ENCODE assay signal across 20 mouse cellular contexts in genomic region chrX:77666911-77667310, GRCm38 (mm10).
DNase-seq lines count a peak whose midpoint lies in the region; ATAC-seq and TF ChIP-seq lines count a peak whose summit lies in the region.
"Had no signal": no experiment of that assay in that cellular context is flagged by ENCODE, and none has a peak within 500 bp of the region (broad histone marks: within the 10 kb centered on the region; RNA-seq: fewer than 3 reads in every experiment).

No protein-coding gene starts in this region.

- ATAC-seq in cerebellum, adult (ENCODE audit: insufficient number of reproducible peaks, low FRiP score, low TSS enrichment): no peak
- ATAC-seq in midbrain, postnatal 0 days (ENCODE audit: low FRiP score): no peak
- ATAC-seq in midbrain, embryonic 16.5 days: no peak
- no peak for ATAC-seq in intestine, embryonic 16.5 days
- ATAC-seq in forebrain, embryonic 11.5 days (replicated peaks; ENCODE audit: low FRiP score): no peak
- ATAC-seq: CD4-positive, CD25-positive, alpha-beta regulatory T cell, adult 4 months; forebrain, embryonic 13.5 days; liver, embryonic 12.5 days had no signal

- DNase-seq in cerebellum, adult 18-20 months: peak; percentile 5 to 20
- peak; percentile 10 for DNase-seq in midbrain, postnatal 0 days (ENCODE audit: low spot score)
- peak; percentile 14 for DNase-seq in cerebellum, adult 9-10 months
- DNase-seq in testis, postnatal 10 days (ENCODE audit: low spot score): peak; percentile 39
- no peak for DNase-seq in forebrain, embryonic 11.5 days (ENCODE audit: low spot score)
- DNase-seq: gastrocnemius, postnatal 36 days; kidney, adult 2 months; kidney, postnatal 14 days; lung, adult 2 months; lung, postnatal 4 days; thymus, adult 2 months had no signal

- no peaks in the 10 kb centered on the region for H3K27me3 ChIP-seq in midbrain, postnatal 0 days (ENCODE audit: insufficient read depth, low read length)
- H3K27me3 ChIP-seq in midbrain, embryonic 16.5 days (ENCODE audit: control insufficient read depth, insufficient read depth, low read depth, low read length): no peaks in the 10 kb centered on the region
- H3K27me3 ChIP-seq in intestine, embryonic 16.5 days (replicated peaks; ENCODE audit: control insufficient read depth, insufficient read depth, low read length): no peaks in the 10 kb centered on the region
- H3K27me3 ChIP-seq in forebrain, embryonic 11.5 days (ENCODE audit: control insufficient read depth, insufficient read depth, low read length): no peaks in the 10 kb centered on the region
- H3K27me3 ChIP-seq: embryonic facial prominence, embryonic 15.5 days; forebrain, embryonic 13.5 days; liver, embryonic 12.5 days had no signal

- no peaks in the 10 kb centered on the region for H3K4me1 ChIP-seq in midbrain, postnatal 0 days (ENCODE audit: insufficient read depth, low read length)
- no peaks in the 10 kb centered on the region for H3K4me1 ChIP-seq in midbrain, embryonic 16.5 days (ENCODE audit: control insufficient read depth, insufficient read depth, low read length)
- no peaks in the 10 kb centered on the region for H3K4me1 ChIP-seq in intestine, embryonic 16.5 days (ENCODE audit: control insufficient read depth, insufficient read depth, low read length)
- H3K4me1 ChIP-seq in forebrain, embryonic 11.5 days (replicated peaks; ENCODE audit: control insufficient read depth, insufficient read depth, low read length): no peaks in the 10 kb centered on the region
- H3K4me1 ChIP-seq: embryonic facial prominence, embryonic 15.5 days; forebrain, embryonic 13.5 days; hindbrain, embryonic 10.5 days; limb, embryonic 10.5 days; liver, embryonic 12.5 days had no signal

- no peak overlapping the region for H3K27ac ChIP-seq in midbrain, postnatal 0 days (ENCODE audit: low read depth, low read length)
- no peak overlapping the region for H3K27ac ChIP-seq in midbrain, embryonic 16.5 days (ENCODE audit: low read length)
- no peak overlapping the region for H3K27ac ChIP-seq in intestine, embryonic 16.5 days (ENCODE audit: low read length)
- no peak overlapping the region for H3K27ac ChIP-seq in forebrain, embryonic 11.5 days (ENCODE audit: low read depth, low read length)
- H3K27ac ChIP-seq: embryonic facial prominence, embryonic 15.5 days; forebrain, embryonic 13.5 days; hindbrain, embryonic 10.5 days; limb, embryonic 10.5 days; liver, embryonic 12.5 days had no signal

- no peak overlapping the region for H3K4me2 ChIP-seq in midbrain, postnatal 0 days (ENCODE audit: low read depth, low read length, poor library complexity, severe bottlenecking)
- H3K4me2 ChIP-seq in midbrain, embryonic 16.5 days (ENCODE audit: low read length): no peak overlapping the region
- H3K4me2 ChIP-seq in intestine, embryonic 16.5 days (ENCODE audit: low read depth, low read length): no peak overlapping the region
- H3K4me2 ChIP-seq in forebrain, embryonic 11.5 days (ENCODE audit: low read depth, low read length, severe bottlenecking): no peak overlapping the region
- H3K4me2 ChIP-seq: embryonic facial prominence, embryonic 15.5 days; forebrain, embryonic 13.5 days; liver, embryonic 12.5 days had no signal

- WGBS in midbrain, postnatal 0 days: 86% methylated on average over 1 of the region's 1 CpGs
- WGBS in midbrain, embryonic 16.5 days: 85% methylated on average over 1 of the region's 1 CpGs
- 46% methylated on average over 1 of the region's 1 CpGs for WGBS in intestine, embryonic 16.5 days
- 89% methylated on average over 1 of the region's 1 CpGs for WGBS in forebrain, embryonic 11.5 days

- H3K4me3 ChIP-seq in midbrain, postnatal 0 days (ENCODE audit: low read depth, low read length): no peak overlapping the region
- H3K4me3 ChIP-seq in midbrain, embryonic 16.5 days (ENCODE audit: low read depth, low read length): no peak overlapping the region
- H3K4me3 ChIP-seq in intestine, embryonic 16.5 days (ENCODE audit: low read length): no peak overlapping the region
- H3K4me3 ChIP-seq in forebrain, embryonic 11.5 days (ENCODE audit: low read depth, low read length): no peak overlapping the region
- H3K4me3 ChIP-seq: embryonic facial prominence, embryonic 15.5 days; forebrain, embryonic 13.5 days; hindbrain, embryonic 10.5 days; limb, embryonic 10.5 days; liver, embryonic 12.5 days had no signal

- no peak overlapping the region for H3K9ac ChIP-seq in midbrain, postnatal 0 days (replicated peaks; ENCODE audit: low read length, poor library complexity, severe bottlenecking)
- no peak overlapping the region for H3K9ac ChIP-seq in midbrain, embryonic 16.5 days (ENCODE audit: low read depth, low read length)
- no peak overlapping the region for H3K9ac ChIP-seq in intestine, embryonic 16.5 days (ENCODE audit: low read depth, low read length)
- no peak overlapping the region for H3K9ac ChIP-seq in forebrain, embryonic 11.5 days (ENCODE audit: low read length)
- H3K9ac ChIP-seq: embryonic facial prominence, embryonic 15.5 days; forebrain, embryonic 13.5 days; liver, embryonic 12.5 days had no signal

- TF ChIP-seq CTCF in midbrain, postnatal 0 days (IDR thresholded peaks at IDR 0.05): no peak

- no peaks in the 10 kb centered on the region for H3K9me3 ChIP-seq in midbrain, postnatal 0 days (ENCODE audit: low read length)
- H3K9me3 ChIP-seq in midbrain, embryonic 16.5 days (replicated peaks; ENCODE audit: control insufficient read depth, low read length, poor library complexity, severe bottlenecking): no peaks in the 10 kb centered on the region
- H3K9me3 ChIP-seq in intestine, embryonic 16.5 days (ENCODE audit: control insufficient read depth, low read length): no peaks in the 10 kb centered on the region
- H3K9me3 ChIP-seq in forebrain, embryonic 11.5 days (ENCODE audit: control insufficient read depth, low read length): no peaks in the 10 kb centered on the region
- H3K9me3 ChIP-seq: embryonic facial prominence, embryonic 15.5 days; forebrain, embryonic 13.5 days; hindbrain, embryonic 10.5 days; limb, embryonic 10.5 days; liver, embryonic 12.5 days had no signal

- no peaks in the 10 kb centered on the region for H3K36me3 ChIP-seq in midbrain, postnatal 0 days (ENCODE audit: insufficient read depth, low read length)
- no peaks in the 10 kb centered on the region for H3K36me3 ChIP-seq in midbrain, embryonic 16.5 days (ENCODE audit: control insufficient read depth, insufficient read depth, low read length)
- H3K36me3 ChIP-seq in intestine, embryonic 16.5 days (ENCODE audit: control insufficient read depth, insufficient read depth, low read length): no peaks in the 10 kb centered on the region
- no peaks in the 10 kb centered on the region for H3K36me3 ChIP-seq in forebrain, embryonic 11.5 days (ENCODE audit: control insufficient read depth, insufficient read depth, low read length)
- H3K36me3 ChIP-seq: embryonic facial prominence, embryonic 15.5 days had no signal
